Mouse (Mus musculus) myocyte (in vitro differentiated cells): ENCODE measurements at regions not wholly inside any gene's neighbourhood (a gene's known extent, or its start where the extent isn't known, plus 50 kb on each side); places are given as distances from the start of the nearest gene placed in this dataset.

Experiments
- MAX ChIP-seq: IDR thresholded peaks from one replicate; pipeline ENCODE4 v1.6.1; 2011; ENCODE audit warnings: low read depth, mild to moderate bottlenecking, control low read depth
- MYOG ChIP-seq, 3 experiments: IDR thresholded peaks; one replicate each; pipeline ENCODE4 v1.6.1; 2011; ENCODE audit warnings: control low read depth in 2 of 3, low read depth in 2 of 3, mild to moderate bottlenecking in 2 of 3; ENCODE audit not compliant: insufficient read length in 2 of 3, control insufficient read depth in 1 of 3, insufficient read depth in 1 of 3
- POLR2A ChIP-seq: IDR thresholded peaks from one replicate; pipeline ENCODE4 v1.6.1; 2011; ENCODE audit warnings: low read depth, mild to moderate bottlenecking, control low read depth, moderate library complexity; ENCODE audit not compliant: insufficient read length
- POLR2AphosphoS2 ChIP-seq: IDR thresholded peaks from one replicate; pipeline ENCODE4 v1.6.1; 2011; ENCODE audit warnings: low read depth, control low read depth; ENCODE audit not compliant: insufficient read length
- SRF ChIP-seq: IDR thresholded peaks from one replicate; pipeline ENCODE4 v1.6.1; 2011; ENCODE audit warnings: low read depth; ENCODE audit not compliant: control insufficient read depth, insufficient read length
- TCF12 ChIP-seq: IDR thresholded peaks from one replicate; pipeline ENCODE4 v1.6.1; 2011; ENCODE audit warnings: mild to moderate bottlenecking, control low read depth; ENCODE audit not compliant: poor library complexity, insufficient read depth, severe bottlenecking
- USF1 ChIP-seq: IDR thresholded peaks from one replicate; pipeline ENCODE4 v1.6.1; 2011; ENCODE audit warnings: low read depth, mild to moderate bottlenecking, control low read depth, moderate library complexity

- TF ChIP-seq POLR2A (no peak), MYOG (IDR thresholded peaks at IDR 0.05; ENCODE audit: control insufficient read depth in 1 of 3, insufficient read depth in 1 of 3, insufficient read length in 2 of 3, low read depth in 2 of 3) (no peak), MAX (no peak), SRF (no peak), USF1 (no peak), POLR2AphosphoS2 (no peak), TCF12 (no peak)
These were observed 52.4 kb upstream of the Gramd1b start for GRCm38 (mm10) chr9:40583554-40583953.
